Mouse (Mus musculus): ENCODE data around the gene BC048403.

BC048403 gene

DNA sequence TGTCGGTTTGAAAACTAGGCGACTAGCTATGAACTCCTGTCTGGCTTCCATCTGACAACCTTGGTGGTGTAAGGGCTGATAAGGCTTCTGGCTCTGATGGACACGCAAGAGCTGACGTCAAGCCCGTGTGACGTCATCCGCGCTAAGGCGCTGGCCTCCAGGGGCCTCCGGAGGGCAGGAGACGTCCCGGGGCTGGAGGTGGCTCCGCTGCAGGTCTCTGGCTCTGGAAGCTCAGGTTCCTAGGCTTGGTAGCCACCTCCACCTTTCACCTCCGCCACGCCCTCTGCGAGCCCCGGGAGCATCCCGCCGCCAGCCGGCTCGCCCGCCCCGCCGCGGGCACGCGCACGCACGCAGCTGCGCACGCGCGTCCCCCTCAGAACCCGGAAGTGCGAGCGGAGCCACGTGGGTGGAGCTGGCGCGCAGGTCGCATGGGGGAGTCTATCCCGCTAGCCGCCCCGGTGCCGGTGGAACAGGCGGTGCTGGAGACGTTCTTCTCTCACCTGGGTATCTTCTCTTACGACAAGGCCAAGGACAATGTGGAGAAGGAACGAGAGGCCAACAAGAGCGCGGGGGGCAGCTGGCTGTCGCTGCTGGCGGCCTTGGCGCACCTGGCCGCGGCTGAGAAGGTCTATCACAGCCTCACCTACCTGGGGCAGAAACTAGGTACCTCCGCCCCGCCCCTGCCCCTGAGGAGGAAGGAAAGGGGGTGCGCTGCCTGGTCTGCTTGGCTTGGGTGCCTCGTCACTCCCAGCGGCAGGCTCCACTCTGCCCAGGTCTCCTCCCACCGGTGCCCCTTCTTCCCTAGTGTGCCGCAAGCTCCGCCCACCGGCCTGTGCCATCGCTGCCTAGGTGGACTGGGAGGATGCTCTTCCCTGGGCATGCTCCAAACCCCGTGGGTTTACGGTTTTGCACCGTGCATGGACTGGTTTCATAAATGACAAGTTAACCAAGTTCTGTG lies at the start of gene BC048403:
Gene BC048403, plus strand, starts transcription at position 390 of the 958 bp plus-strand sequence.
- peak; percentile 68 to 80 for DNase-seq (ENCODE audit: low spot score in 2 of 2)

DNA sequence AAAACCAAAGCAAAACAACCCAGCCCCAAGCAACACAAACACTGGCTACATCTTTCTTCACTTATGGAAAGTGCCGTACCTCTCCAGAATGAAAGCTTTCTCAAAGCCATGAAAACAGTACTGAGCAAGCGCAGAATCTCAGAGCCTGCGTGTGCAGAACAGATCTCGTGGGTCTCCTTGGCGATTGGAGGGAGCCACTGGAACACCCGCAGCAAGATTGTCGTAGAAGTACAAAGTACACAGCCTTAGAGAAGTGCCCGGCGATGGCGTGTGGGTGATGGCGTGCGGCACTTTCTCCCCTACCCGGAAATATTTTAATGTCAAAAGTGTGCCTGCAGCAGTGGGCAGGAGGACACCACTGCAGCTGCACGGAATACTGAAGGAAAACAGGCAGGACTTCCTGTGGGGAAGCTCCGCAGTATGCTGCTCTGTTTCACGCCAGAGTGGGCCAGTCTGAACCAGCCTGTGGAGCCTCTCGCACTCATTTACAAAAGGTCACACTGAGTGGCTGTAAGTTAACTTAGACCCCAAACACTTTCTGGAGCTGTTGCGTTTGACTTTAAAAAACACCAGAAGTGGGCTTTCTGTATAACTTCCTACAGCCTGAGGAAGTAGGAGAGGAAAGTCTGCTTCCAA lies 46.7 kb upstream of the BC048403 start:
- DNase-seq (ENCODE audit: low spot score in 2 of 2): no peak

DNA sequence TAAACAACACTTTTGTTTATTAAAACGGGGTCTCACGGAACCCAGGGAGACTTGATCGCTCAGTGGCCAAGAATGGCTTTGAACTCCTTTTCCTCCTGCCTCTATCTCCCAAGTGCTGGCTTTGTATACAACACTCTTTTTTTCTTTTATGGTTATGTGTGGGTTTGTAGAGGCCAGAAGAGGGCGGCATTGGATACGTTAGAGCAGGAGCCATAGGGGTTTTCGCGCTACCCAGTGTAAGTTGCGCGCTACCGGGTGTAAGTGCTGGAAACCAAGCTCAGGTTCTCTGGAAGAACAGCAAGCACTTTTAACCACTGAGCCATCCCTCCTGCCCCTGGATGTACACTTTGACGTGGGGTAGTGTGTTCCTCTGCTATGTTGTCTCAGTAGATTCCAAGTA lies 45.2 kb upstream of the BC048403 start:
- no peak for DNase-seq (ENCODE audit: low spot score in 2 of 2)

DNA sequence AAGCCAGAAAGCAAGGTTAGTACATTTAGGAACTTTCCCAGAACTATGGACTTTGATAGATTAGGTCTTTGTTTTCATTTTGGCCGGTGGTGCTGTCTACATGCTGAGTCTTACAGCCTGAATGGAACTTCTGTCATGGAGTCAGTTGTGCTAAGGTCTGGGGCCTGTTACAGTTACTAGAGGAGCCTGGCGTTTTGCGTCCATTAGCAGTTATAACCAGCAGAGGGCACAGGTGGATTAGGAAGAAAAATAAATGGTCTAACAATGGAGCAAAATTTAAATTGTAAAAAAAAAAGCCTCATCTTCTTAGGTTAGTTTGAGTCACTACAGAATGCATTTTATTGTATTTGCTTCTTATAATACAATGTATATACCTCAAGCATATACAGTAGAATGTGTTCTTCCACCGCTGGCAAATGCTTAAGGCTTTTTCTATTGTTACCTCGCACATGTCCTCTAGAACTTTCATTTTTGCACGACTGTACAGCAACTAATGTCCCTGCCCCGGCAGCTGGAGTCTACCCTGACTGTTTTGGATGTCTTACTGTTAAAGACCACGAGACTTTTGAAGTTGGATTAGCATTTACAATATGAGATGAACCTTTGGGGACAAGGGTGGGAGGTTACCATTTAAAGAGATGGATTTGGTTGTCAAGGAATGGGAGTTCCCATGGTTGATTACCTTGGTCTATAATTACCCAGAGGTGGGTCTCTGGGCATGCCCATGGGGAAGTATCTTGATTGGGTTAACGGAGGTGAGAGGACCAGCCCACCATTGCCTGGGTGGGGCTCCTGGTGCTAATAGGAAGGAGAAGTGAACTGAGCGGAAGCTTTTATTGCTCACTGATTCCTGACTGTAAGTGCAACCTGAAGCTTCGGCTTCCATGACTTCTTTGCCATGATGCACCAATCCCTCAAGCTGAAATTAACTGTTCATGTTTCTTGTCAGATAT lies 38.2 kb upstream of the BC048403 start:
- peak in 1 of 2 experiments; percentile 15 for DNase-seq (ENCODE audit: low spot score in 2 of 2)

DNA sequence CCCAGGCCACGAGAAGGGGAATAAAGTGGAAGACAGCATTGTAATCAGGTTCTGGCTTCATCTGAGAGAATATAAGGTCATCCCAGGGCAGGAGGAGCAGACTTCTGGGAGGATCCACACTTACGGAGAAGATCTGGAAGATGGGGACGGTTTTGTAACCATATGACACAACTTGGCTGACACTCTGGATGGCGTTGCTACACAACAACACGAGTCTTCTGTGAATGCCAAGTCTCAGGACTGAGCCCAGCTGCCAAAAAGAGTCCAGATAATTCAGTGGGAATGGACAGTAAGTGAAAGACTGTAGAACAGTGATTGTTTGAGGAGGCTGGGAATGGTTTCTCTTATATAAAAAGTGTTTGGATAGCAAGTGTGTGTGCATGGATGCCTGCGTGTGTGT lies 36.1 kb upstream of the BC048403 start:
- DNase-seq (ENCODE audit: low spot score in 2 of 2): no peak

DNA sequence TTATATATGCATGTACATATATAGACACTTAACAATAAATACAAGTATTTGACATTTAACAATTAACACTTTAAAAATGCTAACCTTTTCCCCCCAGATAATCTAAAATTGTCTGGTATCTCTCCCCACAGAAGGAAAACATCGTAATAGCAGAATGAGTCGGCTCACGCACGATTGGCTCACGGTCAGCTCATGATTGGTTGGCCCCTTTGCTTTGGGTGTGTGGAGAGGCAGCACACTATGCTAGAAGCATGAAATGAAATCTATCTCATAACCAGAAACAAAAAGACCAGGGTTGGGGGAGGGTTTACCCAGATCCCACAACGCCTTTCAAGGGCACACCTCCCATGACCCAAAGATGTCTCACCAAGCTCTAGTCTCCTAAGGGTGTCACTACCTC lies 34.9 kb upstream of the BC048403 start:
- DNase-seq (ENCODE audit: low spot score in 2 of 2): no peak

DNA sequence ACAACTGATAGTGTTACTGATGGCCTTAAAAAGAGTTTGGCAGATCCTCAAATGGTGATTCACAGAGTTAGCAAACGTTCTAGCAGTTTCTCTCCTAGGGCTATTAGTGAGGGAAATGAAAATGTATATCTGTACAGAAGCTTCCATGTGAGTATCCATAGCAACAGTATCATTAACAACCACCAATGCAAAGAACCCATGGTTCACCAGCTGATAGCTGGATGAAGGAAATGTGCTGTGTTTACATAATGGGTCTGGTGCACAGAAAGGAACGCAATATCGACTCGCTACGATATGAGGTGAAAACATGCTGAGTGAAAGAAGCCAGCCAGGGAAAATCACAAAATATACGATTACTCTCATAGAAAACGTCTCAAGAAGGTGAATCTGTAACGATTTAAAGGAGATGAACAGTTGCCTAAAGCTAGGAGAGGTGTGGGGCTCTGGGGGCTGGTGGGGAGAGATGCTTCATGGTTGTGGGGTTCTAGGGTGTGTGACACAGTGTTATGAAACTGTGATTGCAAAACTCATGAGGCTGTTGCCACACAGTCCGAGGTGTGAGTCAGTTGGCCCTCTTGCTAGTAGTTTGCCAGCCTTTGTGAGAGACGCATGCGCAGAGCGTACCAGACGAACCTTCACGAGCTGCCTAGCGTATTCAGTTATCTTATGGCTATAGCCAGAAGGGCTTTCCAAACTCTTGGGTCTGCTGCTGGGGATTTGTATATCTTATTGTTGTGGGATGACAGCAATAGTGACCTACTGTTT lies 34.2 kb upstream of the BC048403 start:
- DNase-seq (ENCODE audit: low spot score in 2 of 2): no peak

DNA sequence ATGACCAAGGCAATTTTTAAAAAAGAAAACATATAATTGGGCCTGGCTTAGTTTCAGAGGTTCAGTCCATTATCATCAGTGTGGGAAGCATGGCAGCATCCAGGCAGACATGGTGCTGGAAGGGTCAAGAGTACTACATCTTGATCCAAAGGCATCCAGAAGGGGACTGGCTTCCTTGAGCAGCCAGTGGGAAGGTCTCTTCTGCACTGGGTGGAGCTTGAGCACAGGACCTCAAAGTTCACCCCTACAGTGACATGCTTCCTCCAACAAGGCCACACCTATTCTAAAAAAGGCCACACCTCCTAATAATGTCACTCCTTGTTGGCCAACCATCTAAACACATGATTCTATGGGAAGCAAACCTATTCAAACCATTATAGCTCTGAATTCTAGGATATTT lies 22.9 kb upstream of the BC048403 start:
- no peak for DNase-seq (ENCODE audit: low spot score in 2 of 2)

DNA sequence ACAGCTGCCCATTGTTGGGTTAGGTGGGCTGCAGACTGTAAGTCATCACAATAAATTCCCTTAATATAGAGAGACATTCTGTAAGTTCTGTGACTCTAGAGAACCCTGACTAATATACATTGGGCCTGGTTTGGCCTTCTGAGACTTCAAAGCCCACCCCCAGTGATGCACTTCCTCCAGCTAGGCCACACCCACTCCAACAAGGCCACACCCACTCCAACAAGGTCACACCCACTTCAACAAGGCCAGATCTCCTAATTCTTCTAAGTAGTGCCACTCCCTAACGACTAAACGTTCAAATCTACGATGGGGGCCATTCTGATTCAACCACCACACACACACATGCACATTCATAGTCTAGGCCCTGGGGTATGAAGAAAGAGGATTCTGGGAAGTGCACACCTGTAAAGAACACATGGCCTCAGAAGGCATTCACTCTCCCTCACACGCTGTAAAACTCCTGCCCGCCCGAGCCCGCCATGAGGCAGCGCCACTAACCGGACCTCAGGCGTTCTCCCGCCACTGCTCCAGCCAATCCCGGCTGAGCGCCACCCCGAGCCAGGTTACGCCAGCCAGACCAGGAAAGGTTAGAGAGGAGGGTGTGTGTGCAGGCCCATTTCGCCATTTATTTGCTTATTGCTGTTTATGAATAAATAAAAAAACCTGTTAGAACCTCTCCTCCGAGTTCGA lies 20.7 kb upstream of the BC048403 start:
- no peak for DNase-seq (ENCODE audit: low spot score in 2 of 2)

DNA sequence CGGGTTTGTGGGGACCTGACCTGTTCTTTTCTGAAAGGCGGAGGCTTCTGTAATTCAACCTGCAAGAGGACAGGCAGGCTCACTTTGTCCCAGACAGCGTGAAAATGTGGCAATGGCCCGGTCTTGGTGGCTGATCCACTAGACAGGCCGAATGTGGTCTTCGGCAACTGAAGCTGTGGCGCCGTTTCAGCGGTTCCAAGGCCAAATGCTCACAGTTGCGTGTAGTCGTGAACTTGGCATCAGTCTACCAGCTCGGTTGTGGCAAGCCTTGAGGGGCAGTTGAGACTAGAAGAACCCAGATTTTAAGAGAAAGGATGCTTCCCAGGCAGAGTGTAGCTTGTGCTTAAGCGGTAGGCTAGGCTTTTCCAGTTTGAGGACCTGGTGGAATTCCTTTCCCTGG lies 19.0 kb upstream of the BC048403 start:
- no peak for DNase-seq (ENCODE audit: low spot score in 2 of 2)

DNA sequence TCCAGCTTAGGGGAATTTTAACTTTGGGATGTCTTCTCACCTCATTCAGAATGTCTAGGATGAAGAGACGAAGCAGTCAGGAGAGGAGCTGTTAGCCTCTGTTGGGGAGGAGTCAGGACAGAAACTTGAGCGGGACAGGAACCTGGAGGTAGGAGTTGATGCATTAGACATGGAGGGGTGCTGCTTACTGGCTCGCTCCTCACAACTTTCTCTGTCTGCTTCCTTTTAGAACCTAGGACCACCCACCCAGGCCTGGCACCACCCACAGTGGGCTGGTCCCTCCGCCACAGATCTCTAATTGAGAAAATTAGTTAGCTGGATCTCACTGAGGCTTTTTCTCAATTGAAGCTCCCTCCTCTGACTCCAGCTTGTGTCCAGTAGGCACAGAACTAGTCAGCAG lies 13.2 kb upstream of the BC048403 start:
- DNase-seq (ENCODE audit: low spot score in 2 of 2): no peak

DNA sequence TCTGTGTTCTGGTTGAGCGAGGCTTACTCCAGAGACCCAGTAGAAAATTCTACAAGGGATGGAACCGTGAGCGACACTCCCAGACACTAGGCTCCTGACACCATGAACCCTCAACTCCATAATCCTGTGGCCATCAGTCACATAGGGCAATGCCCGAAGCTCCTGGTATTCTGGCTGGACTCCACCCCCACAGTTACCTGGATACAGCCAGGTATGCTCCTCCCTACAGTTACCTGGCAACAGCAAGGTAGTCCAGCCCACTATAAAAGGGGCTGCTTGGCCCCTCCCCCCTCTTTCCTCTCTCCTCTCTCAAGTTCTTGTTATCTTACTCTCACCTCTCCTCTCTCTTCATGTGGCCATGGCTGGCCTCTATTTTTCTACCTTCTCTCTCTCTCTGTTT lies 12.6 kb upstream of the BC048403 start:
- DNase-seq (ENCODE audit: low spot score in 2 of 2): no peak

DNA sequence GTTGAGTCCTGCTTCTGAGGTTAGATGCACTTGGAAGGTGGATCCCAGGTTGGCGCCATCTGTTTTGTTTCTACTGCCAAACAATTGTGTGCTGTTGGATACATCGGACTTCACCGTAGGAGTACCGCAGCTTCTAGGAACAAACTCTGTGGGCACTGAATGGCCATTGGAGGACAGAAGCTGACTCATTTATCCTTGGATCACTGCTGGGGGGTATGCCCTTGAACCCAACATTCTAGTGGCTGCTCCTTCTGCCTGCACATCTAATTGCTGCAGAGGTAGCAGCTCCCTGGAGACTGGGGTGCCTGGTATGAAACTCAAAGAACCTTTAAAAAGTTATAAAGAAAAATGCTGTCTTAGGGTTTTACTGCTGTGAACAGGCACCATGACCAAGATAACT lies 11.5 kb upstream of the BC048403 start:
- DNase-seq (ENCODE audit: low spot score in 2 of 2): no peak

DNA sequence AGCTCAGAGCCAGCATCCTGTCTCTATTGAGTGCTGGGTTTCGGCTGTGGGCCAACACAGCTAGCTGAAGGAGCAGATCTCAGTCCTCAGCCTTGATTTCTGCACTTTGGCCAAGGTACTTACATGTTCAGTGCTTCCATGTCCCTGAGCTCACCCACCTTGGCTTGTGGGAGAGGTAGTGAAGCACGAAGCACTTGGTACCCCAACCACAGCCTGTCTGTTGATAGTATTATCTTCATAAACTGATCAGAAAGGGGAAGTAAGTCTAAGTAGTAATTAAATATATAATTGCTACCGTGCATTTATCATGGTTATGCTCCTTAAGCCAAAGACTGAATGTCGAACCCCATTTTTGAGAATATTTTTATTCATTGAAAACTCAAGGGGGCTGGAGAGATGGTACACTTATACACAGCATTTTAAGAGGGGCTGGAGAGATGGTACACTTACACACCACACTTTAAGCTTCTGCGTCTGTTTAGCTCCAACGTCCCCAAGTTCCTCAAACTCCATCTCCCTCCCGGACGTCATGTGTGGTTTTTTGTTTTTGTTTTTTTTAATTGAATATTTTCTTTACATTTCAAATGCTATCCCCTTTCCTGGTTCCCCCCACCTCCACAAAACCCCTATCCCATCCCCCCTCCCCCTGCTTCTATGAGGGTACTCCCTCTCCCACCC lies 8.6 kb upstream of the BC048403 start:
- no peak for DNase-seq (ENCODE audit: low spot score in 2 of 2)

DNA sequence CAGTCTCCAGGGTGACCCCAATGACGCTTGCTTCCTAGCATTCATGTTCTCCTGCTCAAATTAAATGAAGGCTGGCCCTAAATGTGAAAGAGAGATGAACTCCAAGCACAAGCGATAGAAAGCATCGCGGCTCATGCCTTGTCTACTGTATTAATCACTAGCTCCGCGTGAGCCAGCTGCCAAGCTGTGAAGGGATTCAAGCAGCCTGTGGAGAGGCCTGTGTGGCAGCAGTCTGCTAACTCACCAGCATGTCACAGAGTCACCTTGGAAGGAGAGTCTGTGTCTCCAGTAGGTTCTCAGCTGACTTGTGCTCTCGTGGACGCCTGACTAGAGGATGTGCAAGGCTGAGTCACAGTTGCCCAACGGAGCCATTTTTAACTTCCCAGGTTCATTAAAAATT lies 7.2 kb upstream of the BC048403 start:
- DNase-seq (ENCODE audit: low spot score in 2 of 2): no peak

DNA sequence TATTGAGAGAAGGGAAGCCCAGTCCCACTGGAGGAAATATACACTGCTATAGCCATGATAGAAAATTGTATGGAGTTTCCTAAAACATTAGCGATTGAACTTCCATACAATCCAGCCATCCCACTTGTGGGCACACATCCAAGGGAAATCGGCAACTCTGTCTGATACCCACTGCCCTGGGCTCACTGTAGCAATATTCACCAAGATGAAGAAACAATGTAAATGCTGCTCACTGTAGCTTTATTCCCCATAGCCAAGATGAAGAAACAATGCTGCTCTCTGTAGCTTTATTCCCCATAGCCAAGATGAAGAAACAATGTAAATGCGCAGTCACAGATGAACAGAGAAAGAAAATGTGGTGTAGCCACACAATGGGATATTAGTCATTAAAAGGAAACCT lies 2.5 kb upstream of the BC048403 start:
- DNase-seq (ENCODE audit: low spot score in 2 of 2): no peak

DNA sequence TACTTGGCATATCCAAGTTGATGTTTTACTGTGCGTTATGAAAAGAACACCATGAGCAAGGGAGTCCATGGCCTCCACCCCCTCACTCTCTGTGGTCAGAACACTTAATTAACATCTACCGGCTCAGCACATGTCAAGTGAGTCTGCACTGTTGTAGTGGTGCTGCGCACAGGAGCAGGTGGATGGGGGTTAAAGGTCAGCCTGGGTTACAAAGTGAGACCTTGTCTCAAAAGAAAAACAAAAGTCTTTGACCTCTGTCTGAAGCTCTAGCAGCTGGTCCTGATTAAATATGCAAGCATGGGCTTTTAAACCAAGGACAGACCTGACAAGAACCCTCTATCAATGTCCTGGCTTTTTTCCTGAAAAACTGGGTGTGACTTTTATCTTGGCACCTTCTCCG lies 2.6 kb downstream of the BC048403 start:
- DNase-seq (ENCODE audit: low spot score in 2 of 2): no peak

DNA sequence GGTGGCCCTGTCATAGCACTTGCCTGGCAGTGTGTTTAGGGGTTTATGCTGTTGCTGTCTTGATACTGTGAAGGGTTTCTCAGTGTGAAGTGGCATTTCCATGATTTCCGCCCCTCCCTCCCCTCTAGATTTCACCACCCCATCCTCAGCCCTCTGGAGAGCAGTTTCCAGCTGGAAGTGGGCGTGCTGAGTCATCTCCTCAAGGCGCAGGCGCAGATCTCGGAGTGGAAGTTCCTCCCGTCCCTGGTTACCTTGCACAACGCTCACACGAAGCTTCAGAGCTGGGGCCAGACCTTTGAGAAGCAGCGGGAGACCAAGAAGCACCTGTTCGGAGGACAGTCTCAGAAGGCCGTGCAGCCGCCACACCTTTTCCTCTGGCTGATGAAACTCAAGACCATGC lies 10.4 kb downstream of the BC048403 start:
- no peak for DNase-seq (ENCODE audit: low spot score in 2 of 2)

DNA sequence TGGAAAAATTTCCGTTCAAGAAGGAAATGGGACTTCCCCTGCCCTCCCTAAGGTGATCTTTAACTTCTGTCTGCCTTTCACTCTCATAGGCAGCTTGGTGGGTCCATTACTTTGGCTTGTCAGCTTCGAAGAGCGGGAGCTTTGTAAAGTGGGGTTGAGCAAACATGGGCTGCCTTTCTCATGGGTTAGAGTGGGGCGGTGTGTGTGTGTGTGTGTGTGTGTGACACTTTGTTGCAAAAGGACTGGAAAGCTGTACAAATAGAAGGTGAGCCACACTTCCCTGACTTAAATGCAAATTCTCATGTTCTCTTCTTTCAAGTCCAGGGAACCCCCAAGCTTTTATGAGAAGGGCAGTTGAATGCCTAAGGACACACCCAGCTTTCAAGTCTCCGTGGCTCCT lies 14.5 kb downstream of the BC048403 start:
- no peak for DNase-seq (ENCODE audit: low spot score in 2 of 2)

DNA sequence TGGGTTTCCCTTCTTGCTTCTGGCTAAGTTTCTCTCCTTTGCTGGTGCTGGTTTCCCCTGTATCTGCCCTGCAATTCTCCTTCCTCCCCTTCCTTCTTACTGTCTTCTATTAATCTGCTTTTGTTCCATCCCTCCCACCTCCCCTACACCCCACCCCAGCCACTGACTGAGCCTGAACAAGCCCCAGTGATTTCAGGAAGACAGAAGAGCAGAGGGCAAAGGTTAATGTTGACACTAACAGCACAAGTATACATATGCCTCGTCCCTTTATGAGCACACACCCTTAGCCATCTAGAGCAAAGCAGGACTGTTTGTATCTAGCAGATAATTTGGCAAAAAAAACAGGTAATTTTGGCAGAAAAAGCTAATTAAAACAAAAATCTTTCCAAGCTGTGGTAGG lies 16.1 kb downstream of the BC048403 start:
- DNase-seq (ENCODE audit: low spot score in 2 of 2): no peak
